Mouse (Mus musculus) liver, embryonic 15.5 days (tissue): ENCODE measurements at regions not wholly inside any gene's neighbourhood (a gene's known extent, or its start where the extent isn't known, plus 50 kb on each side); places are given as distances from the start of the nearest gene placed in this dataset.

Experiments
- ATAC-seq: fragments of 200-750 bp; cut with Nextera tagmentation; 2 replicates; pipeline ENCODE4 v1.8.0; 2017; ENCODE audit warnings: moderate number of reproducible peaks, mild to moderate bottlenecking, moderate library complexity; ENCODE audit not compliant: insufficient read depth
- H3K27ac ChIP-seq: fragments of 300-500 bp; sonication (generic); replicated peaks from 2 replicates; pipeline ENCODE4 v1.5.1; 2015; ENCODE audit warnings: mild to moderate bottlenecking, inconsistent platforms
- H3K27me3 ChIP-seq: fragments of 300-500 bp; sonication (generic); 2 replicates; pipeline ENCODE4 v1.6.1; 2015; ENCODE audit warnings: mild to moderate bottlenecking, inconsistent platforms
- H3K36me3 ChIP-seq: fragments of 300-500 bp; sonication (generic); replicated peaks from 2 replicates; pipeline ENCODE4 v1.6.1; 2015; ENCODE audit warnings: moderate library complexity, mild to moderate bottlenecking, inconsistent platforms
- H3K4me1 ChIP-seq: fragments of 300-500 bp; sonication (generic); replicated peaks from 2 replicates; pipeline ENCODE4 v1.6.1; 2015; ENCODE audit warnings: inconsistent platforms
- H3K4me2 ChIP-seq: fragments of 300-500 bp; sonication (generic); 2 replicates; pipeline ENCODE4 v1.6.1; 2015; ENCODE audit warnings: moderate library complexity, mild to moderate bottlenecking, inconsistent platforms
- H3K4me3 ChIP-seq: fragments of 300-500 bp; sonication (generic); replicated peaks from 2 replicates; pipeline ENCODE4 v1.5.1; 2015; ENCODE audit warnings: mild to moderate bottlenecking, inconsistent platforms
- H3K9ac ChIP-seq: fragments of 300-500 bp; sonication (generic); 2 replicates; pipeline ENCODE4 v1.6.1; 2015; ENCODE audit warnings: moderate library complexity, mild to moderate bottlenecking, inconsistent platforms
- H3K9me3 ChIP-seq: fragments of 300-500 bp; sonication (generic); replicated peaks from 2 replicates; pipeline ENCODE4 v1.6.1; 2016; ENCODE audit warnings: inconsistent platforms
- WGBS: fragments of 180-500 bp; shearing (Covaris S2); methylation state at CpG from one replicate; pipeline ENCODE4 v1.1.7; 2015; ENCODE audit warnings: mixed read lengths; ENCODE audit not compliant: insufficient replicate concordance; 5-methylcytosine and 5-hydroxymethylcytosine counted together

DNA sequence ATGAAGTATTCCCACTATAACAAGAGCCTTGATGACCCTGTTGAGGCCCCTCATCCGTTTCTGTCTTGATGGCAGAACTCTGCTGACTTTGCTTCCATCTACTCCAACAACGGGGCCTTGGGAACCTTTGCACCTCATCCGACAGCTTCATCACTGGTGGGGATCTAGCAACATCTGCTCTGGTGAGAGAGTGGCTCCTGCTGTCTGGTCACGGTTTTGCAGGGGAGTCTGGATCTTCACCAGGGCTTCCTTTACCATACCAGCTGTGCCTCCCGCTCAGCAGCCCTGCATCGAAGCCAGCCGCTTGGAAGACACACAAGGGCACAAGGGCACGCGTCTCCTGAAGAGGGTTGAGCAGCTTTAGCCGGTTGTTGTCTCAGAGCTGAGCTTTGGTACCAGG is 377.2 kb downstream of the Eipr1 start:
- H3K4me2 ChIP-seq = no peak overlapping the region
- H3K27ac ChIP-seq = no peak overlapping the region
- WGBS = 45% methylated on average over 10 of the region's 10 CpGs
- H3K27me3 ChIP-seq = no peaks in the 10 kb centered on the region
- no peak overlapping the region for H3K4me3 ChIP-seq
- no peaks in the 10 kb centered on the region for H3K36me3 ChIP-seq
- no peak overlapping the region for H3K9ac ChIP-seq
- H3K4me1 ChIP-seq = no peaks in the 10 kb centered on the region
- no peak for ATAC-seq
- H3K9me3 ChIP-seq = no peaks in the 10 kb centered on the region

DNA sequence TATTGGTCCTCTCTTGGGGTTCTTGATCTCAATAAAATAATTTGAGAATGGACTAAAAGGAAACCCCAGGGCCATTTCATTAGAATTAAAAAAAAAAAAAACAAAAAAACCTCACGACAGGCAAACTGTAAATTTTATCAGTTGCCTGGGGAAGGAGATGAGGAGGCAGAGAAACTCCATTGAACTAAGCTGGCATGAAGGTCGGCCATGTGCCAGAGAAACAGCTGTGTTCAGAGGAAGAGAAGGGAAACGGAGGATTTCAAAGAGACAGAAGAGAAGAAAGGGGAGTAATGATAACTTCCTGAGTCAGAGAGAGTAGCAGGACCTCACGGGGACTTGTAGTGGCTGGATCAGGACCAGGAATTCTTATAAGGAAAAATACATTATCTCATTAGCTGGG is 377.7 kb downstream of the Eipr1 start:
- H3K4me1 ChIP-seq = no peaks in the 10 kb centered on the region
- no peak overlapping the region for H3K9ac ChIP-seq
- no peak overlapping the region for H3K4me2 ChIP-seq
- no peaks in the 10 kb centered on the region for H3K36me3 ChIP-seq
- H3K27ac ChIP-seq = no peak overlapping the region
- ATAC-seq = no peak
- H3K4me3 ChIP-seq = no peak overlapping the region
- H3K9me3 ChIP-seq = no peaks in the 10 kb centered on the region
- 48% methylated on average over 4 of the region's 4 CpGs for WGBS
- no peaks in the 10 kb centered on the region for H3K27me3 ChIP-seq

DNA sequence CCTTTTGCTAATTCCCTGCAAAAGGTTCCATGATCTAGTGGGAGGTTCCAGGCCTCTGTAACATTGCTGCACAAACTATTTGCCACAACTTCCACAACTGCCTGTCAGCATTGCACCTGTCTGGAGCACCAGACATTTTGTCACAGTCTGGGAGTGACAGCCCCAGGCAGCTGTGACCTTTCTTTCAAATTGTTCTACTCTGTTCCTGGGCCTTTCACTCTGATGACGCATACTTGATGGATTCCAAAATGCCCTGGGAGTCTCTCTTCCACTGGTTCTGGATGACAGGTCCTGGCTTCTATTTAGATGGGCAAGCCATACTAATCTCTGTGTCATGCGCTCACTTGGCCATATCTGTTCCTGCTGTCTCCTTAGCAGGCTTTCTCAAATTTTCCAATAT is 382.7 kb downstream of the Eipr1 start:
- Histone ChIP-seq H3K4me3 (no peak overlapping the region), H3K36me3 (no peaks in the 10 kb centered on the region), H3K27me3 (no peaks in the 10 kb centered on the region), H3K4me2 (no peak overlapping the region), H3K9ac (no peak overlapping the region), H3K4me1 (no peaks in the 10 kb centered on the region), H3K27ac (no peak overlapping the region), H3K9me3 (no peaks in the 10 kb centered on the region)
- 67% methylated on average over 2 of the region's 2 CpGs for WGBS
- ATAC-seq = no peak

DNA sequence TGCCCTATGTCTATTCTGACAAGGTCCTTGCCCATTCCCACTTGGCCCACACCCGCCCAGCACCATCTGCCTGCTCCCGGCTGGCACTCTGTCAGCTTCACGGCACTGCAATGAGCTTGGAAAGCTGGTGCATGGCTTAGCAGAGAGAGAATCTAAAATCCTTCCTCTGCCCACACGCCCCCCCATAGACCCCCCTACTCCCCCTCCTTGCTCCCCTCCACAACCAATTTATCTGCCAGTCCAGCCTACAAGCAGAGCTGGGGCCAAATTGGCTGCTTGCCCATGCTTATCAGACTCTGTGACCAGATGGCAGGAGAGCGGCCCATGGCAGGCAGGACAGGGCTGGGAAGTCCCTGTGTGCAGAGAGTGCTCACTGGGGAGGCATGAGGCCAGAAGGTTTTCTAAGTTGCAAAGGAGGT is 385.3 kb downstream of the Eipr1 start:
- H3K4me2 ChIP-seq = no peak overlapping the region
- no peak overlapping the region for H3K4me3 ChIP-seq
- no peaks in the 10 kb centered on the region for H3K9me3 ChIP-seq
- WGBS = 47% methylated on average over 5 of the region's 5 CpGs
- H3K36me3 ChIP-seq = no peaks in the 10 kb centered on the region
- ATAC-seq = no peak
- H3K9ac ChIP-seq = no peak overlapping the region
- H3K4me1 ChIP-seq = no peaks in the 10 kb centered on the region
- no peak overlapping the region for H3K27ac ChIP-seq
- no peaks in the 10 kb centered on the region for H3K27me3 ChIP-seq

DNA sequence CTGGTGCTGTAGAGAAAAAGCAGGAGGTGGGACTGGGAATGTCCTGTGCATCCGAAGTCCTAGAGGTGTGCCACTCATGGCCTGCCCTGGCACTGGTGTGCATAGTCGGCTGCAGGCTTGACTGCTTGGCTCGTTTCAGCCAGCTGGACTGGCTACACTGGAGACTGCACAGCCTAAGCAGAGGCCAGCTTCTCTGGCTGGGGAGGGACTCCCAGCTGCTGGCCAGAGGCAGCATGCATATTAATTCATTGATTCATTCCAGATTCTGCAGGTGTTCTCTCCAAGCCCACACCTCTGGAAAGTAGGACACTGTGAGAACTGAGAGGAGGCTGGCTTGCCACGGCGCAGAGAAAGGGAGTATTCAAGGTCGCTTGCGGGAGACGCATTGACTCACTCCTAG is 385.9 kb downstream of the Eipr1 start:
- no peak for ATAC-seq
- Histone ChIP-seq H3K9me3 (no peaks in the 10 kb centered on the region), H3K4me2 (no peak overlapping the region)

DNA sequence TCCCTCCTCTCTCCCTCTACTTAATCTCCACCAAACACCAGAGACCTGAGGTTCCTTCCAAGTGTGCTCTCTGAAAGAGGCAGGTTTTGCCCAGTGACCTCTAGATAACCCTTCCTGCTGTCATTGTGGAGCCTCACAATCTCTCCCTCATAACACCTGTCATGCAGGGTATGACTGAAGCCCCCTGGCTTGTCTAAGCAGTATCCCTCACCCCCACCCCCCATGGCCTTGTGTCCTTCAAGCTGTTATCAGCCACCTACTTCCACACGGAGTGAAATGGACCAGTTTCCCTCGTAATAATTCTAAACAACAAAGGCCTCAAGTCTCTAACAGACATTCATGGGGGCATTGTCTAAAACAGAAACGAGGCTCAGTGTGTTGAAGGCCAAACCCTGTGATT is 387.6 kb upstream of the Myt1l start:
- no peaks in the 10 kb centered on the region for H3K4me1 ChIP-seq
- no peaks in the 10 kb centered on the region for H3K36me3 ChIP-seq
- ATAC-seq = no peak
- 13% methylated on average over 3 of the region's 3 CpGs for WGBS
- H3K4me3 ChIP-seq = no peak overlapping the region
- H3K4me2 ChIP-seq = no peak overlapping the region
- no peak overlapping the region for H3K9ac ChIP-seq
- no peaks in the 10 kb centered on the region for H3K9me3 ChIP-seq
- H3K27me3 ChIP-seq = no peaks in the 10 kb centered on the region
- H3K27ac ChIP-seq = no peak overlapping the region

More for the DNA sequence above, 385.9 kb downstream of the Eipr1 start:
- Histone ChIP-seq H3K4me3 (no peak overlapping the region), H3K9ac (no peak overlapping the region), H3K4me1 (no peaks in the 10 kb centered on the region), H3K36me3 (no peaks in the 10 kb centered on the region), H3K27me3 (no peaks in the 10 kb centered on the region), H3K27ac (no peak overlapping the region)
- 72% methylated on average over 8 of the region's 8 CpGs for WGBS

DNA sequence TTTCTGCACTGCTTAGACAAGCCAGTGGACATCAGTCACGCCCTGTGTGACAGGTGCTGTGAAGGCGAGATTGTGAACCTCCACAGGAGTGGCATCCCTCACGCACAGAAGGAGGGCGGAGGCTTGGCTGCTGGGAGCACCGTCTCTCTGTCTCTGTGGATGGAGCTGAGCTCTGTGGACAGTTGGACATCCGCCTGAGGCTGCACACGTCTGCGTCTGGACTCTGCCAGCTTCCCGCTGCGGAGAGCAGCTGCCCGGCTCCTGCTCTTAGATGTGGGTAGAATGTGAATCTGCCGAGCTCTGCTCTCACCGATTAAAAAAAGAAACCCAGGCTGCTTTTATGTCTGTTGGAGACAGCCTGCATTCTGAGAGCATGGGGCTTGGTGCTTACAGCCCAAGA is 387.1 kb upstream of the Myt1l start:
- 47% methylated on average over 13 of the region's 13 CpGs for WGBS
- no peak for ATAC-seq
- H3K9me3 ChIP-seq = no peaks in the 10 kb centered on the region
- H3K4me2 ChIP-seq = no peak overlapping the region
- no peaks in the 10 kb centered on the region for H3K36me3 ChIP-seq
- H3K9ac ChIP-seq = no peak overlapping the region
- no peak overlapping the region for H3K4me3 ChIP-seq
- no peak overlapping the region for H3K27ac ChIP-seq
- H3K4me1 ChIP-seq = no peaks in the 10 kb centered on the region
- H3K27me3 ChIP-seq = no peaks in the 10 kb centered on the region

DNA sequence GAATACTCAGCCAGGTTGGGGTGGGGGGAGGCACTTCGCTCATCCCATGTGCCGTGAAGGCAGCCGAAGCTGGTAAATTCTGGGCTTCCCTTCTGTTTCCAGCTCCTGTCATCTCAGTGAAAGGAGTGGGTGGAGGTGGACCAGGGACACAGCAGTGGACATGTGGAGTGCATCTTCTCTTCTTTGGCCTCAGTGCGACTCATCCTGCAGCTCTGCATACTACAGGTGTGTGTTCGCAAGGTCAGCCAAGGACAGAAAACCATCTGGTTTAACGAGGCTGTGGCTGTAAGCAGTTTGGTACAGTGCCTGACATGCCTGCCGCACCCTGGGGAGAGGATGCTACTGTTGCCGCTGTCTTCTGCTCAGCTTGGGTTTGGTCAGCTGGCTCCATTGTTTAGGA is 386.3 kb upstream of the Myt1l start:
- H3K4me3 ChIP-seq = no peak overlapping the region
- no peaks in the 10 kb centered on the region for H3K9me3 ChIP-seq
- no peak overlapping the region for H3K27ac ChIP-seq
- 64% methylated on average over 8 of the region's 8 CpGs for WGBS
- H3K4me1 ChIP-seq = no peaks in the 10 kb centered on the region
- no peaks in the 10 kb centered on the region for H3K27me3 ChIP-seq
- H3K4me2 ChIP-seq = no peak overlapping the region
- ATAC-seq = no peak
- H3K36me3 ChIP-seq = no peaks in the 10 kb centered on the region
- H3K9ac ChIP-seq = no peak overlapping the region

DNA sequence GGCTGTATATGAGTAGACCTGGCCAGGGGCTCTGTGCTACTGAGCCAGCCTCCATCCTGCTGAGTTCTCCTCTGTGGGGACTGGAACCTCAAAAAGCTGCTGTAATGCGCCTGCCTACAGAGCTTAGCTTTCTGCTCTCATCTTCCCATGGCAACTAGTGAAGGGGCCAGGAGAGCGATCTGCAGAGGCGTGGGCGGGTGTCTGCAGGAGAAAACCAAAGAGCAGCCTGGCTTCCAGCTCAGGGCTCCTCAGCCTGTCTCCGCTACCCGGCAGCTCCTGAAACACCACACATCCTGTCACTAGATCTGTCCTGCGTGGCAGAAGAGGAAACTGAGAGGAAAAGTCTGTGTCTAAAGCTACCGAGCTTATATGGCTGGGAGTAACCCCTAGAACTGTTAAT is 384.9 kb upstream of the Myt1l start:
- Histone ChIP-seq H3K4me3 (no peak overlapping the region), H3K27me3 (no peaks in the 10 kb centered on the region), H3K9ac (no peak overlapping the region), H3K36me3 (no peaks in the 10 kb centered on the region), H3K9me3 (no peaks in the 10 kb centered on the region), H3K4me1 (no peaks in the 10 kb centered on the region), H3K27ac (no peak overlapping the region), H3K4me2 (no peak overlapping the region)
- WGBS = 43% methylated on average over 8 of the region's 8 CpGs
- ATAC-seq = no peak

DNA sequence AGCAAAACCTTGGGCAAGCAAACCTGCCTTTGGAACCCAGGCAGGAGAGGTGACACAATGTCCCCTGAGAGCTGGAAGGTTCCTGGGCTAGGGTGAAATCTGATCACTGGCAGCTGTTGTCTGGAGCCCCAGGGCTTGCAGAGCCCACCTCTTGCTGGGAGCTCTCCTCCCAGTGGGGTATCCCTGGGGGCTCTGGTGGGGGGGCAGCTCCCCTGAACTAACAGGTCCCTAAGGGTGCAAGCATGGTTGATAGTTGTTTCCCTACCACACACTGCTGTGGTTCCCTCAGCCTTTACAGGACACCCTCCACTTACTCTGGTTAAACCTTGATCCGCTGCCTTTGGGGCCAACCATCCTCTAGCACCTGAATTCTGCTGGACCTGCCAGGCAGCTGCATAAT is 367.3 kb upstream of the Myt1l start:
- H3K4me1 ChIP-seq = no peaks in the 10 kb centered on the region
- no peaks in the 10 kb centered on the region for H3K36me3 ChIP-seq
- no peaks in the 10 kb centered on the region for H3K9me3 ChIP-seq
- H3K4me3 ChIP-seq = no peak overlapping the region
- H3K4me2 ChIP-seq = no peak overlapping the region
- no peaks in the 10 kb centered on the region for H3K27me3 ChIP-seq
- WGBS = 49% methylated on average over 1 of the region's 1 CpGs
- H3K9ac ChIP-seq = no peak overlapping the region
- ATAC-seq = no peak
- H3K27ac ChIP-seq = no peak overlapping the region

DNA sequence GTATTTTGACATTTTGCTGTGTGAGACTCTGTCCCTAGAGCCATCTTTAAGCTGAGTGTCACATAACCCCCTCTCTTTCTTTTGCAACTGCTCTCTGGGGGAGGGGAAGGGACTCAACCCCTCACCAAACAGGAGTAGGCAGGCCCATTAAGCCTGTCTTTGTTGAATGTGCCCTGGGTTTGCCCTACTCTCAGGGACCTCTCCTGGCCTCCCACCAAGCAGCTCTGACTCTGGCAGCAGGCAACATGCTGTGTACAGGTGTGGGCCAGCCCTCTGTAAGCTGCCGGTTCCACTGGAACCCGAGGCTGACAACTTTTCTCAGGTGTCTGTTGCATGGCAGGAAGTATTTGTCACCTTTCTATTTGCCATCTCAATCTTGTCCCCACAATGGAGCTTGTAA is 366.6 kb upstream of the Myt1l start:
- Histone ChIP-seq H3K4me3 (no peak overlapping the region), H3K9me3 (no peaks in the 10 kb centered on the region), H3K27ac (no peak overlapping the region), H3K27me3 (no peaks in the 10 kb centered on the region), H3K36me3 (no peaks in the 10 kb centered on the region), H3K4me1 (no peaks in the 10 kb centered on the region), H3K9ac (no peak overlapping the region), H3K4me2 (no peak overlapping the region)
- 35% methylated on average over 2 of the region's 2 CpGs for WGBS
- no peak for ATAC-seq

DNA sequence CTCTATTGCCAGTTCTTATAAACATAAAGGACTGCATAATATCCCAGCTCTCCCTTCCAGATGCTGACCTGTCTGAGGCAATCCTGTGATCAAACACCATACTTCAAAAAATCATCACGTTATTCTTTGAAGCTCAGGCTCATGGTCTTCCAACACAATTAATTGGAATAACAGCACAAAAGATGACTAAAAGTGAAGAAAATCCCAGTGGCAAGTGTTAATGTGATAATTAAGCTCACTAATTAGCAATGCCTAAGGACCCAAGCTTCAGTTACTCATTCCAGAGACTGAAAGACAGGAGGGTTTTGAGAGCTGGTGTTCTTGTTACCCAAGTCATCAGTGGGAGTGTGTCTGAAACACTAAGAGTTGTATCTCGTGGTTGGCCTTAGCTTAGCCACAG is 363.5 kb upstream of the Myt1l start:
- Histone ChIP-seq H3K4me3 (no peak overlapping the region), H3K27me3 (no peaks in the 10 kb centered on the region), H3K4me2 (no peak overlapping the region), H3K36me3 (no peaks in the 10 kb centered on the region), H3K27ac (no peak overlapping the region), H3K9me3 (no peaks in the 10 kb centered on the region), H3K4me1 (no peaks in the 10 kb centered on the region), H3K9ac (no peak overlapping the region)
- no peak for ATAC-seq
- 45% methylated on average over 2 of the region's 2 CpGs for WGBS
